Mouse (Mus musculus) cerebellum, adult 2 months (tissue): Measurements from ENCODE around the gene Bcat1.

ENCODE experiments used
- CTCF ChIP-seq: fragments of 200-500 bp; IDR thresholded peaks from 2 replicates; pipeline ENCODE4 v1.5.1; 2011; ENCODE audit warnings: low read depth, mild to moderate bottlenecking, control low read depth, low read length, moderate library complexity, borderline replicate concordance; ENCODE audit not compliant: insufficient read depth
- POLR2A ChIP-seq: fragments of 200-500 bp; IDR thresholded peaks from 2 replicates; pipeline ENCODE4 v1.6.1; 2011; ENCODE audit warnings: low read length, control low read depth, borderline replicate concordance; ENCODE audit not compliant: insufficient read depth

DNA sequence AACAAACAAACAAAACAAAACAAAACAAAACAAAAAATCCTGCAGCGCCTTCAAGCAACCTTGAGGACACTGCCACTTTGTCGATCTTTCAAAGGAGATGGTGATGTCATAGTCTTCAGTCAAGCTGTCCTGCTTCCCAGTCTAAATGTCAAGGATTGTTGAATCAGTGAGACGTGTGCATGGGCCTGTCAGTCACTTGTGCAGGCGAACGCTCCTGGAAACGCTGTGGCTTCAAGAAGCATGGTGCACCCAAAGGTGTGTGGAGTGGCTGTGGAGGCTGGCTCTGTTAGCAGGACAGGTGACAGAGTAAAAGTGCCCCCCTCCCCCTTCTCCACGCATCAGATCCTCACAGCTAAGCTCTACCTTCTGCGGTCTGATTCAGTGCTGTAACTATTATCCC, 103.6 kb downstream of the Bcat1 start:
- TF ChIP-seq CTCF, result no peak
- no peak for TF ChIP-seq POLR2A
